ENCODE assay signal across 8 mouse cellular contexts in genomic region chr8:84811303-84811702, GRCm38 (mm10). TPM values are rescaled to one million over a fixed set of nuclear protein-coding genes. Genes with fewer than 3 reads are reported as not detected.
A peak's percentile ranks its signal among the peaks of the same experiment; 100 is the strongest.
DNase-seq lines count a peak whose midpoint lies in the region; ATAC-seq lines count a peak whose summit lies in the region.

No protein-coding gene starts in this region.

- H3K4me3 ChIP-seq in heart, embryonic 16.5 days (ENCODE audit: low read length), result peak overlapping the region; percentile 44
- H3K4me3 ChIP-seq in embryonic facial prominence, embryonic 11.5 days (ENCODE audit: low read depth, low read length), result peak overlapping the region; percentile 22; the same call in 1 of the 2 replicates
- peak overlapping the region; percentile 37 for H3K4me3 ChIP-seq in hindbrain, embryonic 15.5 days
- peak overlapping the region; percentile 25 for H3K4me3 ChIP-seq in midbrain, embryonic 14.5 days (replicated peaks; ENCODE audit: low read depth, low read length)

- 33% methylated on average over 10 of the region's 10 CpGs for WGBS in heart, embryonic 16.5 days
- WGBS in embryonic facial prominence, embryonic 11.5 days, result 18% methylated on average over 10 of the region's 10 CpGs
- WGBS in hindbrain, embryonic 15.5 days, result 12% methylated on average over 10 of the region's 10 CpGs
- WGBS in midbrain, embryonic 14.5 days, result 8% methylated on average over 10 of the region's 10 CpGs

- H3K4me1 ChIP-seq in heart, embryonic 16.5 days (ENCODE audit: control insufficient read depth, insufficient read depth, low read length), result peaks cover 16% of the 10 kb centered on the region
- no peaks in the 10 kb centered on the region for H3K4me1 ChIP-seq in embryonic facial prominence, embryonic 11.5 days (ENCODE audit: control insufficient read depth, insufficient read depth, low read length)
- H3K4me1 ChIP-seq in hindbrain, embryonic 15.5 days (replicated peaks), result peaks cover 42% of the 10 kb centered on the region
- H3K4me1 ChIP-seq in midbrain, embryonic 14.5 days (ENCODE audit: control insufficient read depth, insufficient read depth, low read length), result peaks cover 20% of the 10 kb centered on the region

- H3K27ac ChIP-seq in heart, embryonic 16.5 days (ENCODE audit: low read length), result no peak overlapping the region
- H3K27ac ChIP-seq in embryonic facial prominence, embryonic 11.5 days (replicated peaks; ENCODE audit: low read depth, low read length), result no peak overlapping the region
- peak overlapping the region; percentile 67 for H3K27ac ChIP-seq in hindbrain, embryonic 15.5 days (replicated peaks)
- H3K27ac ChIP-seq in midbrain, embryonic 14.5 days (replicated peaks; ENCODE audit: low read depth, low read length), result 0 out of 2 replicates have a peak overlapping the region, but pooled peaks have one; percentile 49

- H3K36me3 ChIP-seq in heart, embryonic 16.5 days (ENCODE audit: control insufficient read depth, insufficient read depth), result no peaks in the 10 kb centered on the region
- no peaks in the 10 kb centered on the region for H3K36me3 ChIP-seq in embryonic facial prominence, embryonic 11.5 days (replicated peaks; ENCODE audit: control insufficient read depth, insufficient read depth, low read depth, low read length)
- H3K36me3 ChIP-seq in hindbrain, embryonic 15.5 days, result no peaks in the 10 kb centered on the region
- no peaks in the 10 kb centered on the region for H3K36me3 ChIP-seq in midbrain, embryonic 14.5 days (ENCODE audit: control insufficient read depth, insufficient read depth, low read length)

- no peak for DNase-seq in heart, adult 18-20 months
- DNase-seq in embryonic facial prominence, embryonic 11.5 days (ENCODE audit: low spot score), result no peak
- DNase-seq in midbrain, embryonic 14.5 days, result no peak
- no peak for DNase-seq in yolk sac, embryonic 10.5 days (ENCODE audit: low spot score)
- DNase-seq in spleen, adult 12 weeks (ENCODE audit: low spot score), result no peak
- no peak for DNase-seq in adrenal gland, postnatal 25 days

- no peaks in the 10 kb centered on the region for H3K9me3 ChIP-seq in heart, embryonic 16.5 days (replicated peaks; ENCODE audit: control insufficient read depth, low read length)
- H3K9me3 ChIP-seq in embryonic facial prominence, embryonic 11.5 days (replicated peaks; ENCODE audit: control insufficient read depth, low read length), result no peaks in the 10 kb centered on the region
- no peaks in the 10 kb centered on the region for H3K9me3 ChIP-seq in hindbrain, embryonic 15.5 days
- H3K9me3 ChIP-seq in midbrain, embryonic 14.5 days (ENCODE audit: control insufficient read depth, low read length), result no peaks in the 10 kb centered on the region

- peak overlapping the region; percentile 67 for H3K4me2 ChIP-seq in heart, embryonic 16.5 days (ENCODE audit: low read depth, low read length)
- H3K4me2 ChIP-seq in embryonic facial prominence, embryonic 11.5 days (ENCODE audit: low read depth, low read length), result peak overlapping the region; percentile 68
- H3K4me2 ChIP-seq in hindbrain, embryonic 15.5 days, result peak overlapping the region; percentile 71
- peak overlapping the region; percentile 52 for H3K4me2 ChIP-seq in midbrain, embryonic 14.5 days (ENCODE audit: low read length)

- peaks cover 6% of the 10 kb centered on the region; the same call in 1 of the 2 replicates for H3K27me3 ChIP-seq in heart, embryonic 16.5 days (ENCODE audit: control insufficient read depth, insufficient read depth, low read length)
- peaks cover 34% of the 10 kb centered on the region for H3K27me3 ChIP-seq in embryonic facial prominence, embryonic 11.5 days (ENCODE audit: control insufficient read depth, insufficient read depth, low read length)
- 0 out of 2 replicates have a peak, but pooled peaks cover 10% of the 10 kb centered on the region for H3K27me3 ChIP-seq in hindbrain, embryonic 15.5 days
- peaks cover 33% of the 10 kb centered on the region; the same call in 1 of the 2 replicates for H3K27me3 ChIP-seq in midbrain, embryonic 14.5 days (ENCODE audit: control insufficient read depth, insufficient read depth, low read length)

- no peak for ATAC-seq in heart, embryonic 16.5 days (replicated peaks; ENCODE audit: extremely low read depth, insufficient read depth, low FRiP score)
- no peak for ATAC-seq in embryonic facial prominence, embryonic 11.5 days (replicated peaks; ENCODE audit: insufficient number of reproducible peaks, low FRiP score, low TSS enrichment, low read depth)
- no peak for ATAC-seq in hindbrain, embryonic 15.5 days (ENCODE audit: low FRiP score, low read depth)
- ATAC-seq in midbrain, embryonic 14.5 days (ENCODE audit: low FRiP score, low TSS enrichment), result no peak

- peak overlapping the region; percentile 23; the same call in 1 of the 2 replicates for H3K9ac ChIP-seq in heart, embryonic 16.5 days (ENCODE audit: low read length)
- H3K9ac ChIP-seq in embryonic facial prominence, embryonic 11.5 days (replicated peaks; ENCODE audit: low read length), result peak overlapping the region; percentile 46; the same call in 1 of the 2 replicates
- H3K9ac ChIP-seq in hindbrain, embryonic 15.5 days, result peak overlapping the region; percentile 38
- H3K9ac ChIP-seq in midbrain, embryonic 14.5 days (replicated peaks; ENCODE audit: low read length), result peak overlapping the region; percentile 43

RNA-seq across cellular contexts. Expression of gene Nfix, which starts 11.2 kb away (rescaled TPM):
- polyA plus RNA-seq in heart, embryonic 16.5 days (2015; fragmentation: Nextera tagmentation; extraction: Ambion mirVana), result 12.7 and 15.9 TPM in 2 replicates
- total RNA-seq in heart, adult 18-20 months (2021), result 100 to 1,000 TPM; 250 to 260 TPM
- 5.9 and 6.8 TPM in 2 replicates for polyA plus RNA-seq in embryonic facial prominence, embryonic 11.5 days (2014; fragmentation: Nextera tagmentation; extraction: Ambion mirVana)
- 71.2 and 87.6 TPM in 2 replicates for polyA plus RNA-seq in hindbrain, embryonic 15.5 days (2015; fragmentation: Nextera tagmentation; extraction: Ambion mirVana)
- polyA plus RNA-seq in midbrain, embryonic 14.5 days (2014; fragmentation: Nextera tagmentation; extraction: Ambion mirVana), result 45.9 and 49.8 TPM in 2 replicates
- total RNA-seq in adrenal gland, postnatal 25 days (2021), result 87.7 and 111 TPM in 2 replicates

RNA-seq across cellular contexts. Expression of gene Dand5, which starts 11.3 kb away (rescaled TPM):
- 6.6 and 6.8 TPM in 2 replicates for polyA plus RNA-seq in heart, embryonic 16.5 days (2015; fragmentation: Nextera tagmentation; extraction: Ambion mirVana)
- total RNA-seq in heart, adult 18-20 months (2021), result 10 to 100 TPM; 10.0 to 13.2 TPM
- polyA plus RNA-seq in embryonic facial prominence, embryonic 11.5 days (2014; fragmentation: Nextera tagmentation; extraction: Ambion mirVana), result 3.6 and 3.8 TPM in 2 replicates
- 14.0 and 15.1 TPM in 2 replicates for polyA plus RNA-seq in hindbrain, embryonic 15.5 days (2015; fragmentation: Nextera tagmentation; extraction: Ambion mirVana)
- 9.9 and 12.7 TPM in 2 replicates for polyA plus RNA-seq in midbrain, embryonic 14.5 days (2014; fragmentation: Nextera tagmentation; extraction: Ambion mirVana)
- 11.2 and 11.6 TPM in 2 replicates for total RNA-seq in adrenal gland, postnatal 25 days (2021)

RNA-seq across cellular contexts. Expression of gene Gadd45gip1, which starts 20.0 kb away (rescaled TPM):
- 47.7 and 48.3 TPM in 2 replicates for polyA plus RNA-seq in heart, embryonic 16.5 days (2015; fragmentation: Nextera tagmentation; extraction: Ambion mirVana)
- total RNA-seq in heart, adult 18-20 months (2021), result 10 to 100 TPM; 31.5 to 35.7 TPM
- 41.5 and 42.3 TPM in 2 replicates for polyA plus RNA-seq in embryonic facial prominence, embryonic 11.5 days (2014; fragmentation: Nextera tagmentation; extraction: Ambion mirVana)
- 39.7 and 40.6 TPM in 2 replicates for polyA plus RNA-seq in hindbrain, embryonic 15.5 days (2015; fragmentation: Nextera tagmentation; extraction: Ambion mirVana)
- polyA plus RNA-seq in midbrain, embryonic 14.5 days (2014; fragmentation: Nextera tagmentation; extraction: Ambion mirVana), result 32.7 and 35.8 TPM in 2 replicates
- total RNA-seq in adrenal gland, postnatal 25 days (2021), result 55.1 and 59.9 TPM in 2 replicates

RNA-seq across cellular contexts. Expression of gene Rad23a, which starts 29.2 kb away (rescaled TPM):
- polyA plus RNA-seq in heart, embryonic 16.5 days (2015; fragmentation: Nextera tagmentation; extraction: Ambion mirVana), result 128 and 131 TPM in 2 replicates
- total RNA-seq in heart, adult 18-20 months (2021), result 10 to 100 TPM; 88.5 to 96.7 TPM
- 79.6 and 88.2 TPM in 2 replicates for polyA plus RNA-seq in embryonic facial prominence, embryonic 11.5 days (2014; fragmentation: Nextera tagmentation; extraction: Ambion mirVana)
- polyA plus RNA-seq in hindbrain, embryonic 15.5 days (2015; fragmentation: Nextera tagmentation; extraction: Ambion mirVana), result 79.1 and 85.9 TPM in 2 replicates
- 83.4 and 84.3 TPM in 2 replicates for polyA plus RNA-seq in midbrain, embryonic 14.5 days (2014; fragmentation: Nextera tagmentation; extraction: Ambion mirVana)
- total RNA-seq in adrenal gland, postnatal 25 days (2021), result 116 and 120 TPM in 2 replicates

RNA-seq across cellular contexts. Expression of gene Calr, which starts 35.4 kb away (rescaled TPM):
- 630 and 641 TPM in 2 replicates for polyA plus RNA-seq in heart, embryonic 16.5 days (2015; fragmentation: Nextera tagmentation; extraction: Ambion mirVana)
- 100 to 1,000 TPM; 297 to 306 TPM for total RNA-seq in heart, adult 18-20 months (2021)
- 815 and 826 TPM in 2 replicates for polyA plus RNA-seq in embryonic facial prominence, embryonic 11.5 days (2014; fragmentation: Nextera tagmentation; extraction: Ambion mirVana)
- 700 and 710 TPM in 2 replicates for polyA plus RNA-seq in hindbrain, embryonic 15.5 days (2015; fragmentation: Nextera tagmentation; extraction: Ambion mirVana)
- polyA plus RNA-seq in midbrain, embryonic 14.5 days (2014; fragmentation: Nextera tagmentation; extraction: Ambion mirVana), result 434 and 525 TPM in 2 replicates
- 489 and 566 TPM in 2 replicates for total RNA-seq in adrenal gland, postnatal 25 days (2021)

Comparison
In these comparisons a context has a peak if more than half of its experiments do, and no peak if none do; other contexts are left out.
1. H3K27ac ChIP-seq: peak in hindbrain, embryonic 15.5 days (single experiment) and midbrain, embryonic 14.5 days (single experiment); none in heart, embryonic 16.5 days (single experiment) and embryonic facial prominence, embryonic 11.5 days (single experiment).
2. Peak in every context shown above with its lines, with median percentiles within 50 percentile points of each other: H3K4me2 ChIP-seq, H3K4me3 ChIP-seq and H3K9ac ChIP-seq.